Mouse (Mus musculus) ES-Bruce4 (cell line): ENCODE data around the gene Traf4. TPM values are rescaled to one million over a fixed set of nuclear protein-coding genes. Genes with fewer than 3 reads are reported as not detected.
A peak's percentile ranks its signal among the peaks of the same experiment; 100 is the strongest.
"Not testable (repeated sequence)": the region's sequence is repeated elsewhere in the genome, so short reads cannot be mapped to it uniquely, and the experiment has no call there.

Experiments used
- H3K27ac ChIP-seq: 2 replicates; pipeline ENCODE4 v1.5.1; 2012; ENCODE audit warnings: low read length, inconsistent platforms; ENCODE audit not compliant: insufficient read depth
- H3K27me3 ChIP-seq: 2 replicates; pipeline ENCODE4 v1.6.1; 2012; ENCODE audit warnings: mild to moderate bottlenecking, low read length, inconsistent platforms; ENCODE audit not compliant: control insufficient read depth, poor library complexity, insufficient read depth, severe bottlenecking
- H3K36me3 ChIP-seq: 2 replicates; pipeline ENCODE4 v1.6.1; 2012; ENCODE audit warnings: inconsistent platforms, mild to moderate bottlenecking, low read length, moderate library complexity; ENCODE audit not compliant: control insufficient read depth, poor library complexity, insufficient read depth, severe bottlenecking
- H3K4me1 ChIP-seq: one replicate; pipeline ENCODE4 v1.8.1; 2011; ENCODE audit warnings: low read length; ENCODE audit not compliant: control insufficient read depth, insufficient read depth
- H3K4me3 ChIP-seq: 2 replicates; pipeline ENCODE4 v1.5.1; 2011; ENCODE audit warnings: low read depth, mild to moderate bottlenecking, low read length
- H3K9ac ChIP-seq: 2 replicates; pipeline ENCODE4 v1.6.1; 2012; ENCODE audit warnings: low read depth, mild to moderate bottlenecking, inconsistent platforms; ENCODE audit not compliant: poor library complexity, severe bottlenecking
- H3K9me3 ChIP-seq: replicated peaks from 2 replicates; pipeline ENCODE4 v1.6.1; 2012; ENCODE audit warnings: mild to moderate bottlenecking, low read length, inconsistent platforms; ENCODE audit not compliant: control insufficient read depth, poor library complexity, insufficient read depth, severe bottlenecking
- CTCF ChIP-seq: IDR thresholded peaks from one replicate; pipeline ENCODE4 v1.8.1; 2011; ENCODE audit warnings: low read depth, low read length
- EP300 ChIP-seq: IDR thresholded peaks from 2 replicates; pipeline ENCODE4 v1.6.1; 2011; ENCODE audit warnings: low read depth, low read length; ENCODE audit not compliant: insufficient read depth
- POLR2A ChIP-seq: IDR thresholded peaks from one replicate; pipeline ENCODE4 v1.8.1; 2011; ENCODE audit warnings: low read length; ENCODE audit not compliant: insufficient read depth
- polyA plus RNA-seq: library from polyadenylated mRNA; stranded (reverse); fragments of >200 nt; gene quantifications from 2 replicates; pipeline ENCODE4 v1.2.4, GENCODE M21; 2011; ENCODE audit warnings: low read depth; ENCODE audit not compliant: missing spikeins, insufficient read depth, insufficient read length

Traf4 gene
- polyA plus RNA-seq, 1 experiment: 87.4 TPM

- H3K27ac ChIP-seq: no peak within 1 kb of the TSS
- no peaks in the 10 kb centered on the region for H3K9me3 ChIP-seq
- H3K4me3 ChIP-seq: peak within 1 kb of the TSS; percentile 88; the same call in 1 of the 2 replicates
- peaks cover 2% of the 10 kb centered on the region; the same call in 1 of the 2 replicates for H3K36me3 ChIP-seq
- TF ChIP-seq EP300: no peak
- TF ChIP-seq POLR2A: no peak
- TF ChIP-seq CTCF: no peak
- H3K9ac ChIP-seq: peak within 1 kb of the TSS; percentile 44; the same call in 1 of the 2 replicates
- peaks cover 2% of the 10 kb centered on the region for H3K4me1 ChIP-seq
- no peaks in the 10 kb centered on the region for H3K27me3 ChIP-seq
Measured at GRCm38 (mm10) chr11:78193113-78193512, 27.7 kb upstream of the Traf4 start, which contains the start of gene Proca1. Gene Proca1 (plus strand): TSS chr11:78193392.

- peaks cover 2% of the 10 kb centered on the region for H3K4me1 ChIP-seq
- peak overlapping the region; percentile 74 for H3K27ac ChIP-seq
- H3K9me3 ChIP-seq: no peaks in the 10 kb centered on the region
- TF ChIP-seq POLR2A: no peak
- TF ChIP-seq EP300: no peak
- no peak for TF ChIP-seq CTCF
- H3K36me3 ChIP-seq: peaks cover 2% of the 10 kb centered on the region; the same call in 1 of the 2 replicates
- peak overlapping the region; percentile 90 for H3K4me3 ChIP-seq
- peak overlapping the region; percentile 90; the same call in 1 of the 2 replicates for H3K9ac ChIP-seq
- no peaks in the 10 kb centered on the region for H3K27me3 ChIP-seq
Measured at GRCm38 (mm10) chr11:78190041-78190440, 24.7 kb upstream of the Traf4 start.

DNA sequence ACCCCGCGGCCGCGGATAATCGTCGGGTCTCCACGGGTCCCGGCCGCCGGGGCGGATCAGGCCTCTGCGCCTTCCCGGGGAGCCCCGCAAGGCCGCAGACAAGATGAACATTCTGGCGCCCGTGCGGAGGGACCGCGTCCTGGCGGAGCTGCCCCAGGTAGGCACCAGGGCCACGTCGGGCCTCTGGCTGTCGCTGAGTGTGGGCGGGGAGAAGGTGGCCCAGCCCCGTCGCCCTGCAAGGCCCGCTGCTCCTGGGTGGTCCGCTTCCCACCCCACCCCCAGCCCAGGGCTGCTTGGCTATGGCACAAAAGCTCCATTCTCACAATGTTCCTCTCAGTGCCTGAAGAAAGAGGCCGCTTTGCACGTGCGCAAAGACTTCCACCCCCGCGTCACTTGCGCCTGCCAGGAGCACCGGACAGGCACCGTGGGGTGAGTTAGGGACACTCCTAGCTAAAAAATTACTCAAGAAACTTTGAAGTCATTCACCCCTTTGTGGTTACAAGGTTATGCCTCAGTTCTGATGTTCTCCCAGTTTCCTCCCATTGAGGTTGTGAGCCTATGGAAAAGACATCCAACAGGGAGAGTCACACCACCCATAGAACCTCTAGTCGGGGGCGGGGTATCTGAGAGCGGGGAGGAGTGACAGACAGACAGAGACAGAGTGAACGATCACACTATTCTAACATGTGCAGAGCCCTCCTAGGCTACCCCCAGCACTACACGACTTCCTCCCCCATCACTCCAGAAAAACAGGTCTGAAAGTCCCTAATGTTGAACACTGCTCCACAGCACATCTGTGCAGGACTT, 24.0 kb upstream of the Traf4 start:
- peak overlapping the region; percentile 90 for H3K4me3 ChIP-seq
- TF ChIP-seq POLR2A: peak; percentile 75
- peak; percentile 83 for TF ChIP-seq EP300
- TF ChIP-seq CTCF: no peak
- peaks cover 2% of the 10 kb centered on the region for H3K4me1 ChIP-seq
- no peaks in the 10 kb centered on the region for H3K27me3 ChIP-seq
- peaks cover 2% of the 10 kb centered on the region; the same call in 1 of the 2 replicates for H3K36me3 ChIP-seq
- H3K9me3 ChIP-seq: no peaks in the 10 kb centered on the region
- peak overlapping the region; percentile 90 for H3K9ac ChIP-seq
- H3K27ac ChIP-seq: peak overlapping the region; percentile 74

DNA sequence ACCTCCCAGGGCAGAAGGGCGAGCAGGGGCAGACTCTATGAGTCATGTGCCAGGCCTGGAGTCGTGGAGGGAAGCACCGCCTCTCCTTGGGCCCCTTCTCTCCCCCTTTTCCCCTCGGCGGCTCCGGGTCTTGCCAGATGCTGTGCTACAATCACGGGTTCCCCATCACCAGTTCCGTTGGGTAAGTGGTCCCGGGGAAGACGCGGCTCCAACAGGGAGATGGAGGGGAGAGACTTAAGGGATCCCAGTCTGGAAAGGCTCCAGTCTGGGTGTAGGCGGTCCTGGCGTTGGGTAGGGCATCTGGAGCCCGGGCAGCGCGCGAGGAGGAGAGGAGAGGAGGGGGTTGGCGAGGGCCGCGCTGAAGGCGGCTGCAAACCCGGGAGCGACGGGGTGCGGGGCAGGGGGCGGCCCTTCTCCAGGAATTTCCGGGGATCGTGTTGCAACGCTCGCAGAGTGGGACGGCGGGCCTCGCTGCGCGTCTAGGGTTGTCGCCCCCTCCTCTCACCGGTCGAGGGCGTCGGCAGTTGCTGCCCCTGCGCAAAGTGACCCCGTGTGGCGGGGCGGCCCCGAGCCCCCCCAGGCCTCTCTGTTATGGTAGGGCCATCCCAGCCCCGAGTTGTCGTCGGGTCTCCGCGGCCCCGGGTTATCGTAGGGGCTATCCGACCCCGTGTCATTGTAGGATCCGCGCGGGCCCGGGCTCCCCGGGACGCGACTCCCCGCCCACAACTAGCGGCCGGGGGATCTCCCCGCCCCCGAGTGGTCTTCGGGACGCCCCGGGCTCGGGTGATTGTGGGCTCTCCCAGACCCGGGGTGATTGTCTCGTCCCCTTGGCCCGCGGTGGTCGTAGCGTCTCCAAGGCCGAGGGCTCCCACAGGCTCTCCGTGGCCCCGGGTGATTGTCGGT, 23.2 kb upstream of the Traf4 start, which contains the start of gene Rab34:
Gene Rab34, plus strand, starts transcription at position 100 of the 903 bp plus-strand sequence.
- no peaks in the 10 kb centered on the region for H3K27me3 ChIP-seq
- no peaks in the 10 kb centered on the region for H3K9me3 ChIP-seq
- peaks cover 2% of the 10 kb centered on the region for H3K4me1 ChIP-seq
- H3K4me3 ChIP-seq: peak within 1 kb of the TSS; percentile 90
- TF ChIP-seq EP300 (0 out of 2 replicates have a peak, but pooled peaks have one; percentile 5), CTCF (no peak)
- H3K27ac ChIP-seq: peak within 1 kb of the TSS; percentile 81
- H3K36me3 ChIP-seq: peaks cover 2% of the 10 kb centered on the region; the same call in 1 of the 2 replicates
- peak within 1 kb of the TSS; percentile 90 for H3K9ac ChIP-seq

- peak overlapping the region; percentile 88 for H3K27ac ChIP-seq
- peak overlapping the region; percentile 100 for H3K9ac ChIP-seq
- H3K9me3 ChIP-seq, H3K4me1 ChIP-seq, H3K27me3 ChIP-seq: not testable (repeated sequence)
- peak overlapping the region; percentile 94 for H3K4me3 ChIP-seq
- H3K36me3 ChIP-seq: peaks cover 34% of the 10 kb centered on the region
Measured at GRCm38 (mm10) chr11:78184702-78185101, 19.3 kb upstream of the Traf4 start.
